Mouse (Mus musculus) adrenal gland, adult 8-10 months (tissue): Measurements from ENCODE around the gene Zfp653. TPM values are rescaled to one million over a fixed set of nuclear protein-coding genes. Genes with fewer than 3 reads are reported as not detected.
"Not testable (repeated sequence)": the region's sequence is repeated elsewhere in the genome, so short reads cannot be mapped to it uniquely, and the experiment has no call there.

Source experiments
- DNase-seq: peaks from one replicate; pipeline ENCODE4 v3.0.0; 2022
- total RNA-seq, 4 experiments: library from RNA; stranded (reverse); gene quantifications; 2 replicates each; pipeline ENCODE4 v1.2.4; 2022

Zfp653 gene
- total RNA-seq: 10 to 100 TPM in 3 of 4 experiments, 1 to 10 TPM in 1; 6.9 to 15.6 (median 12.3) TPM

GRCm38 (mm10) chr9:22070791-22071573 is at the start of gene Zfp653, which contains the start of gene Gm49318:
Gene Zfp653 (minus strand): TSS chr9:22071376.
Gene Gm49318 (minus strand): TSS chr9:22071259.
- DNase-seq: peak; percentile 95

- DNase-seq: no peak
Observed at GRCm38 (mm10) chr9:22119543-22119942, 48.4 kb upstream of the Zfp653 start.

GRCm38 (mm10) chr9:22117754-22118456 is 46.7 kb upstream of the Zfp653 start:
- DNase-seq: no peak

- peak; percentile 94 for DNase-seq
Observed at GRCm38 (mm10) chr9:22116740-22117426, 45.7 kb upstream of the Zfp653 start, which contains the start of gene Elof1. Gene Elof1 (minus strand): TSS chr9:22117172.

GRCm38 (mm10) chr9:22116086-22116485 is 44.9 kb upstream of the Zfp653 start:
- DNase-seq: no peak

- no peak for DNase-seq
Observed at GRCm38 (mm10) chr9:22115635-22116034, 44.5 kb upstream of the Zfp653 start.

GRCm38 (mm10) chr9:22108194-22108593 is 37.0 kb upstream of the Zfp653 start:
- no peak for DNase-seq

GRCm38 (mm10) chr9:22099922-22100321 is 28.7 kb upstream of the Zfp653 start:
- DNase-seq: no peak

GRCm38 (mm10) chr9:22098993-22099696 is 28.0 kb upstream of the Zfp653 start, which contains the start of gene Cnn1:
Gene Cnn1 (plus strand): TSS chr9:22099216.
- no peak for DNase-seq

- peak; percentile 78 for DNase-seq
Observed at GRCm38 (mm10) chr9:22095854-22096307, 24.7 kb upstream of the Zfp653 start.

GRCm38 (mm10) chr9:22092746-22093145 is 21.6 kb upstream of the Zfp653 start:
- no peak for DNase-seq

GRCm38 (mm10) chr9:22089986-22090385 is 18.8 kb upstream of the Zfp653 start:
- peak; percentile 34 for DNase-seq

- no peak for DNase-seq
Observed at GRCm38 (mm10) chr9:22089281-22089680, 18.1 kb upstream of the Zfp653 start.

GRCm38 (mm10) chr9:22087034-22087618 is 15.9 kb upstream of the Zfp653 start:
- no peak for DNase-seq

- no peak for DNase-seq
Observed at GRCm38 (mm10) chr9:22086012-22086411, 14.8 kb upstream of the Zfp653 start.

- peak; percentile 94 for DNase-seq
Observed at GRCm38 (mm10) chr9:22085022-22085834, 14.1 kb upstream of the Zfp653 start, which contains the start of gene Ecsit. Gene Ecsit (minus strand): TSS chr9:22085438.

GRCm38 (mm10) chr9:22084667-22085021 is 13.5 kb upstream of the Zfp653 start:
- no peak for DNase-seq

- DNase-seq: no peak
Observed at GRCm38 (mm10) chr9:22076223-22076622, 5.0 kb upstream of the Zfp653 start.

GRCm38 (mm10) chr9:22075778-22076177 is 4.6 kb upstream of the Zfp653 start:
- DNase-seq: not testable (repeated sequence)

GRCm38 (mm10) chr9:22072276-22072675 is 1.1 kb upstream of the Zfp653 start:
- no peak for DNase-seq
